Mouse (Mus musculus) thymus, adult 18-20 months (tissue): Measurements from ENCODE around the gene Gm3286.
"Not testable (repeated sequence)": the region's sequence is repeated elsewhere in the genome, so short reads cannot be mapped to it uniquely, and the experiment has no call there.

Source experiments
- DNase-seq, 2 experiments: peaks; one replicate each; pipeline ENCODE4 v3.0.0; 2022; ENCODE audit warnings: mixed read lengths in 2 of 2

Gm3286 gene

DNA sequence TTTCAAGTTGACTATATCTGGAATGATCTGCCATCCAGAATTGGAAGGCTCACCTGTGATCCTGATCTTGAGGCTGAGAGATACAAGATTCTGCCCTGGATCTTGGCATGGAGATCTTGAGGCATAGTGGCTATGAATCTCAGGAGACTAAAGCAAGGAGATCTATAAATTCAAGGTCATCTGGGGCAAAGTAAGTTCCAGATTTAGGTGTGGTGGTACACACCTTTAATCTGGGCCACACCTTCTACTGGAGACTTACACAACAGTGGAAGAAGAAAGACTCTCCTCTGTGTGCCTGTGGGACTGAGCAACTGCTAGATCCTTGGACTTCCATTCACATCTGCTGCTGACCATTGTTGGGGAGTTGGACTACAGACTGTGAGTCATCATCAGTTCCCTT, at the start of gene Gm3286:
Gm3286 (plus strand) TSS at position 301 of the 400 bp plus-strand sequence.
- DNase-seq = not testable (repeated sequence)
